Mouse (Mus musculus) myocyte (in vitro differentiated cells): ENCODE data around the gene Chd9.

Experiments used
- MAX ChIP-seq: IDR thresholded peaks from one replicate; pipeline ENCODE4 v1.6.1; 2011; ENCODE audit warnings: low read depth, mild to moderate bottlenecking, control low read depth
- MYOG ChIP-seq, 3 experiments: IDR thresholded peaks; one replicate each; pipeline ENCODE4 v1.6.1; 2011; ENCODE audit warnings: control low read depth in 2 of 3, low read depth in 2 of 3, mild to moderate bottlenecking in 2 of 3; ENCODE audit not compliant: insufficient read length in 2 of 3, control insufficient read depth in 1 of 3, insufficient read depth in 1 of 3
- POLR2A ChIP-seq: IDR thresholded peaks from one replicate; pipeline ENCODE4 v1.6.1; 2011; ENCODE audit warnings: low read depth, mild to moderate bottlenecking, control low read depth, moderate library complexity; ENCODE audit not compliant: insufficient read length
- POLR2AphosphoS2 ChIP-seq: IDR thresholded peaks from one replicate; pipeline ENCODE4 v1.6.1; 2011; ENCODE audit warnings: low read depth, control low read depth; ENCODE audit not compliant: insufficient read length
- TCF12 ChIP-seq: IDR thresholded peaks from one replicate; pipeline ENCODE4 v1.6.1; 2011; ENCODE audit warnings: mild to moderate bottlenecking, control low read depth; ENCODE audit not compliant: poor library complexity, insufficient read depth, severe bottlenecking
- USF1 ChIP-seq: IDR thresholded peaks from one replicate; pipeline ENCODE4 v1.6.1; 2011; ENCODE audit warnings: low read depth, mild to moderate bottlenecking, control low read depth, moderate library complexity

GRCm38 (mm10) chr8:91069834-91070233 lies 241.7 kb downstream of the Chd9 start, which contains the start of gene Rbl2:
- TF ChIP-seq POLR2AphosphoS2 = no peak
- TF ChIP-seq MAX = no peak
- TF ChIP-seq MYOG (IDR thresholded peaks at IDR 0.05; ENCODE audit: control insufficient read depth in 1 of 3, insufficient read depth in 1 of 3, insufficient read length in 2 of 3, low read depth in 2 of 3) = peak in 1 of 3 experiments; percentile 41
- TF ChIP-seq POLR2A = no peak
- no peak for TF ChIP-seq TCF12
- TF ChIP-seq USF1 = no peak
